25 mouse cellular contexts compared by ENCODE assay signal in genomic region chr13:58419266-58419665, GRCm38 (mm10).
"Had no signal": no experiment of that assay in that cellular context is flagged by ENCODE, and none has a peak within 500 bp of the region (broad histone marks: within the 10 kb centered on the region; RNA-seq: fewer than 3 reads in every experiment).

No protein-coding gene starts in this region.

- DNase-seq: gastrocnemius, postnatal 14 days; gastrocnemius, postnatal 36 days; heart, adult 18-20 months; heart, postnatal 14 days; heart, postnatal 36 days; kidney, adult 11 months; kidney, adult 2 months; kidney, adult 9 months; kidney, postnatal 14 days; kidney, postnatal 36 days; liver; liver, embryonic 13.5 days had no signal

- H3K4me2 ChIP-seq: heart, embryonic 11.5 days; heart, embryonic 13.5 days; heart, embryonic 15.5 days; hindbrain, embryonic 13.5 days; hindbrain, embryonic 15.5 days; kidney, embryonic 15.5 days; limb, embryonic 12.5 days; liver, embryonic 11.5 days; liver, embryonic 13.5 days had no signal

- H3K27ac ChIP-seq: heart, embryonic 13.5 days; heart, embryonic 15.5 days; hindbrain, embryonic 13.5 days; hindbrain, embryonic 15.5 days; hindbrain, postnatal 0 days; kidney, embryonic 15.5 days; kidney, postnatal 0 days; left cerebral cortex, adult 2 months; limb, embryonic 10.5 days; limb, embryonic 12.5 days; liver, embryonic 13.5 days had no signal

- ATAC-seq: hindbrain, postnatal 0 days; intestine, embryonic 16.5 days had no signal

- H3K4me3 ChIP-seq: heart, embryonic 13.5 days; heart, embryonic 15.5 days; hindbrain, embryonic 13.5 days; hindbrain, embryonic 15.5 days; kidney, embryonic 15.5 days; left cerebral cortex, adult 2 months; limb, embryonic 10.5 days; limb, embryonic 12.5 days; liver, embryonic 13.5 days had no signal

- H3K36me3 ChIP-seq: heart, embryonic 13.5 days; heart, embryonic 15.5 days; hindbrain, embryonic 15.5 days; kidney, embryonic 15.5 days; limb, embryonic 10.5 days; limb, embryonic 12.5 days; liver, embryonic 13.5 days had no signal

- H3K9me3 ChIP-seq: heart, embryonic 13.5 days; heart, embryonic 15.5 days; hindbrain, embryonic 13.5 days; hindbrain, embryonic 15.5 days; kidney, embryonic 15.5 days; limb, embryonic 10.5 days; liver, embryonic 13.5 days had no signal

- H3K4me1 ChIP-seq: hindbrain, embryonic 15.5 days; limb, embryonic 12.5 days; liver, embryonic 13.5 days had no signal

- H3K27me3 ChIP-seq: heart, embryonic 13.5 days; heart, embryonic 15.5 days; hindbrain, embryonic 13.5 days; hindbrain, embryonic 15.5 days; kidney, embryonic 15.5 days; limb, embryonic 12.5 days; liver, embryonic 13.5 days had no signal

- H3K9ac ChIP-seq: heart, embryonic 13.5 days; heart, embryonic 15.5 days; hindbrain, embryonic 13.5 days; hindbrain, embryonic 15.5 days; kidney, embryonic 15.5 days; limb, embryonic 12.5 days; liver, embryonic 13.5 days had no signal
